Mouse (Mus musculus): ENCODE measurements around the gene Atp6v0e.
A peak's percentile ranks its signal among the peaks of the same experiment; 100 is the strongest.

The Atp6v0e gene

GRCm38 (mm10) chr17:26662978-26663683 is at the start of gene Atp6v0e:
Gene Atp6v0e, plus strand, starts transcription at chr17:26663231.
- peak; percentile 95 for DNase-seq

GRCm38 (mm10) chr17:26614286-26614685 is 48.7 kb upstream of the Atp6v0e start:
- DNase-seq: no peak

- no peak for DNase-seq
Measured at GRCm38 (mm10) chr17:26614708-26615486, 48.1 kb upstream of the Atp6v0e start.

GRCm38 (mm10) chr17:26616696-26617095 is 46.3 kb upstream of the Atp6v0e start:
- DNase-seq: no peak

GRCm38 (mm10) chr17:26618498-26618897 is 44.5 kb upstream of the Atp6v0e start:
- DNase-seq: no peak

GRCm38 (mm10) chr17:26619577-26619976 is 43.5 kb upstream of the Atp6v0e start:
- peak; percentile 63 for DNase-seq

GRCm38 (mm10) chr17:26620292-26620691 is 42.7 kb upstream of the Atp6v0e start:
- DNase-seq: no peak

GRCm38 (mm10) chr17:26620786-26621766 is 42.0 kb upstream of the Atp6v0e start:
- DNase-seq: peak; percentile 95

GRCm38 (mm10) chr17:26621912-26622311 is 41.1 kb upstream of the Atp6v0e start:
- DNase-seq: no peak

GRCm38 (mm10) chr17:26623991-26624390 is 39.0 kb upstream of the Atp6v0e start:
- no peak for DNase-seq

GRCm38 (mm10) chr17:26624999-26625398 is 38.0 kb upstream of the Atp6v0e start:
- no peak for DNase-seq

- no peak for DNase-seq
Measured at GRCm38 (mm10) chr17:26625521-26626010, 37.5 kb upstream of the Atp6v0e start.

GRCm38 (mm10) chr17:26628479-26628878 is 34.6 kb upstream of the Atp6v0e start:
- no peak for DNase-seq

GRCm38 (mm10) chr17:26628936-26629335 is 34.1 kb upstream of the Atp6v0e start:
- no peak for DNase-seq

GRCm38 (mm10) chr17:26631811-26632327 is 31.2 kb upstream of the Atp6v0e start:
- DNase-seq: peak; percentile 60

- DNase-seq: no peak
Measured at GRCm38 (mm10) chr17:26633186-26633585, 29.8 kb upstream of the Atp6v0e start.

GRCm38 (mm10) chr17:26633926-26634325 is 29.1 kb upstream of the Atp6v0e start:
- no peak for DNase-seq

GRCm38 (mm10) chr17:26634539-26634938 is 28.5 kb upstream of the Atp6v0e start:
- no peak for DNase-seq

GRCm38 (mm10) chr17:26635951-26636350 is 27.1 kb upstream of the Atp6v0e start:
- no peak for DNase-seq

- DNase-seq: no peak
Measured at GRCm38 (mm10) chr17:26637851-26638250, 25.2 kb upstream of the Atp6v0e start.

- peak; percentile 79 for DNase-seq
Measured at GRCm38 (mm10) chr17:26638655-26639054, 24.4 kb upstream of the Atp6v0e start.

GRCm38 (mm10) chr17:26639791-26640190 is 23.2 kb upstream of the Atp6v0e start:
- DNase-seq: no peak

Measured in cerebellum, adult 9-11 months (tissue).